Mouse (Mus musculus): ENCODE measurements at regions not wholly inside any gene's neighbourhood (a gene's known extent, or its start where the extent isn't known, plus 50 kb on each side); places are given as distances from the start of the nearest gene placed in this dataset.

- DNase-seq (ENCODE audit: low read depth, low spot score): no peak
These were observed 194.5 kb upstream of the Zbtb20 start for GRCm38 (mm10) chr16:42681196-42681595.

- no peak for DNase-seq (ENCODE audit: low read depth, low spot score)
These were observed 198.5 kb upstream of the Zbtb20 start for GRCm38 (mm10) chr16:42677211-42677610.

GRCm38 (mm10) chr16:42676406-42677075, 199.1 kb upstream of the Zbtb20 start:
- no peak for DNase-seq (ENCODE audit: low read depth, low spot score)

GRCm38 (mm10) chr16:42675031-42675430, 200.7 kb upstream of the Zbtb20 start:
- DNase-seq (ENCODE audit: low read depth, low spot score): no peak

GRCm38 (mm10) chr16:42666601-42667000, 209.1 kb upstream of the Zbtb20 start:
- no peak for DNase-seq (ENCODE audit: low read depth, low spot score)

GRCm38 (mm10) chr16:42651904-42652732, 223.6 kb upstream of the Zbtb20 start:
- DNase-seq (ENCODE audit: low read depth, low spot score): no peak

GRCm38 (mm10) chr16:42649767-42650166, 225.9 kb upstream of the Zbtb20 start:
- no peak for DNase-seq (ENCODE audit: low read depth, low spot score)

GRCm38 (mm10) chr16:42648531-42649142, 227.0 kb upstream of the Zbtb20 start:
- DNase-seq (ENCODE audit: low read depth, low spot score): no peak

- DNase-seq (ENCODE audit: low read depth, low spot score): no peak
These were observed 227.9 kb upstream of the Zbtb20 start for GRCm38 (mm10) chr16:42647762-42648161.

GRCm38 (mm10) chr16:42635766-42636165, 239.9 kb upstream of the Zbtb20 start:
- DNase-seq (ENCODE audit: low read depth, low spot score): no peak

- no peak for DNase-seq (ENCODE audit: low read depth, low spot score)
These were observed 248.0 kb upstream of the Zbtb20 start for GRCm38 (mm10) chr16:42627675-42628074.

- no peak for DNase-seq (ENCODE audit: low read depth, low spot score)
These were observed 259.8 kb upstream of the Zbtb20 start for GRCm38 (mm10) chr16:42615920-42616319.

GRCm38 (mm10) chr16:42612011-42612410, 263.7 kb upstream of the Zbtb20 start:
- DNase-seq (ENCODE audit: low read depth, low spot score): no peak

- DNase-seq (ENCODE audit: low read depth, low spot score): no peak
These were observed 267.3 kb upstream of the Zbtb20 start for GRCm38 (mm10) chr16:42608336-42608735.

GRCm38 (mm10) chr16:42592321-42592720, 251.9 kb upstream of the Gap43 start:
- no peak for DNase-seq (ENCODE audit: low read depth, low spot score)

GRCm38 (mm10) chr16:42591530-42591929, 251.1 kb upstream of the Gap43 start:
- DNase-seq (ENCODE audit: low read depth, low spot score): no peak

- no peak for DNase-seq (ENCODE audit: low read depth, low spot score)
These were observed 245.7 kb upstream of the Gap43 start for GRCm38 (mm10) chr16:42586196-42586595.

GRCm38 (mm10) chr16:42575517-42575946, 235.1 kb upstream of the Gap43 start:
- DNase-seq (ENCODE audit: low read depth, low spot score): peak; percentile 52

GRCm38 (mm10) chr16:42574978-42575377, 234.5 kb upstream of the Gap43 start:
- DNase-seq (ENCODE audit: low read depth, low spot score): no peak

GRCm38 (mm10) chr16:42570246-42570996, 230.0 kb upstream of the Gap43 start:
- DNase-seq (ENCODE audit: low read depth, low spot score): no peak

GRCm38 (mm10) chr16:42569335-42569734, 228.9 kb upstream of the Gap43 start:
- no peak for DNase-seq (ENCODE audit: low read depth, low spot score)

GRCm38 (mm10) chr16:42549591-42549990, 209.1 kb upstream of the Gap43 start:
- DNase-seq (ENCODE audit: low read depth, low spot score): no peak
